Mouse (Mus musculus): ENCODE measurements around the gene Ube2v1. TPM values are rescaled to one million over a fixed set of nuclear protein-coding genes. Genes with fewer than 3 reads are reported as not detected.

Gene Ube2v1
- total and polyA plus RNA-seq, 2 experiments from 2014 or later, result 94.6 to 152 TPM

- TF ChIP-seq CTCF (IDR thresholded peaks at IDR 0.05; ENCODE audit: low read depth), result no peak
- no peak overlapping the region for H3K4me2 ChIP-seq (ENCODE audit: low read depth, low read length)
- no peak for DNase-seq (ENCODE audit: low spot score)
- no peak overlapping the region for H3K4me3 ChIP-seq (ENCODE audit: low read depth, low read length)
- H3K36me3 ChIP-seq (replicated peaks; ENCODE audit: control insufficient read depth, insufficient read depth, low read length), result no peaks in the 10 kb centered on the region
- H3K27ac ChIP-seq (ENCODE audit: low read depth), result no peak overlapping the region
- H3K4me1 ChIP-seq (ENCODE audit: control insufficient read depth, insufficient read depth), result peaks cover 6% of the 10 kb centered on the region; the same call in 1 of the 2 replicates
- H3K9ac ChIP-seq (replicated peaks; ENCODE audit: low read depth, low read length), result no peak overlapping the region
- 50% methylated on average over 5 of the region's 5 CpGs for WGBS
- H3K27me3 ChIP-seq (ENCODE audit: control insufficient read depth, insufficient read depth, low read length), result no peaks in the 10 kb centered on the region
- H3K9me3 ChIP-seq (replicated peaks; ENCODE audit: control insufficient read depth, low read length), result no peaks in the 10 kb centered on the region
- ATAC-seq (ENCODE audit: insufficient read depth, low read depth), result no peak
Measured at GRCm38 (mm10) chr2:167578521-167578920, 53.4 kb downstream of the Ube2v1 start.

- no peaks in the 10 kb centered on the region for H3K27me3 ChIP-seq (ENCODE audit: control insufficient read depth, insufficient read depth, low read length)
- TF ChIP-seq CTCF (IDR thresholded peaks at IDR 0.05; ENCODE audit: low read depth) (no peak), EP300 (IDR thresholded peaks at IDR 0.05; ENCODE audit: low read depth) (no peak)
- DNase-seq (ENCODE audit: low spot score) (no peak), ATAC-seq (ENCODE audit: insufficient read depth, low read depth) (no peak)
- H3K4me2 ChIP-seq (ENCODE audit: low read depth, low read length), result no peak overlapping the region
- H3K36me3 ChIP-seq (replicated peaks; ENCODE audit: control insufficient read depth, insufficient read depth, low read length), result no peaks in the 10 kb centered on the region
- no peaks in the 10 kb centered on the region for H3K9me3 ChIP-seq (replicated peaks; ENCODE audit: control insufficient read depth, low read length)
- H3K4me1 ChIP-seq (ENCODE audit: control insufficient read depth, insufficient read depth), result no peaks in the 10 kb centered on the region
- no peak overlapping the region for H3K27ac ChIP-seq (ENCODE audit: low read depth)
- no peak overlapping the region for H3K9ac ChIP-seq (replicated peaks; ENCODE audit: low read depth, low read length)
- WGBS, result 66% methylated on average over 9 of the region's 9 CpGs
- H3K4me3 ChIP-seq (ENCODE audit: low read depth, low read length), result no peak overlapping the region
Measured at GRCm38 (mm10) chr2:167577186-167577785, 54.6 kb downstream of the Ube2v1 start.

- ATAC-seq (ENCODE audit: insufficient read depth, low read depth), result no peak
- Histone ChIP-seq H3K27ac (ENCODE audit: low read depth) (no peak overlapping the region), H3K4me1 (ENCODE audit: control insufficient read depth, insufficient read depth) (no peaks in the 10 kb centered on the region), H3K27me3 (ENCODE audit: control insufficient read depth, insufficient read depth, low read length) (no peaks in the 10 kb centered on the region), H3K4me2 (ENCODE audit: low read depth, low read length) (no peak overlapping the region), H3K9ac (replicated peaks; ENCODE audit: low read depth, low read length) (no peak overlapping the region), H3K4me3 (ENCODE audit: low read depth, low read length) (no peak overlapping the region), H3K36me3 (replicated peaks; ENCODE audit: control insufficient read depth, insufficient read depth, low read length) (no peaks in the 10 kb centered on the region), H3K9me3 (replicated peaks; ENCODE audit: control insufficient read depth, low read length) (no peaks in the 10 kb centered on the region)
- no peak for DNase-seq (ENCODE audit: low spot score)
- WGBS, result 78% methylated on average over 8 of the region's 8 CpGs
- no peak for TF ChIP-seq EP300 (IDR thresholded peaks at IDR 0.05; ENCODE audit: low read depth)
- no peak for TF ChIP-seq CTCF (IDR thresholded peaks at IDR 0.05; ENCODE audit: low read depth)
Measured at GRCm38 (mm10) chr2:167576121-167576620, 55.7 kb downstream of the Ube2v1 start.

- no peak for ATAC-seq (ENCODE audit: insufficient read depth, low read depth)
- no peaks in the 10 kb centered on the region for H3K36me3 ChIP-seq (replicated peaks; ENCODE audit: control insufficient read depth, insufficient read depth, low read length)
- TF ChIP-seq CTCF (IDR thresholded peaks at IDR 0.05; ENCODE audit: low read depth) (no peak), EP300 (IDR thresholded peaks at IDR 0.05; ENCODE audit: low read depth) (no peak)
- no peaks in the 10 kb centered on the region for H3K4me1 ChIP-seq (ENCODE audit: control insufficient read depth, insufficient read depth)
- H3K9me3 ChIP-seq (replicated peaks; ENCODE audit: control insufficient read depth, low read length), result no peaks in the 10 kb centered on the region
- no peak overlapping the region for H3K4me3 ChIP-seq (ENCODE audit: low read depth, low read length)
- H3K27ac ChIP-seq (ENCODE audit: low read depth), result no peak overlapping the region
- DNase-seq (ENCODE audit: low spot score), result no peak
- no peak overlapping the region for H3K9ac ChIP-seq (replicated peaks; ENCODE audit: low read depth, low read length)
- H3K4me2 ChIP-seq (ENCODE audit: low read depth, low read length), result no peak overlapping the region
- 94% methylated on average over 7 of the region's 7 CpGs for WGBS
- H3K27me3 ChIP-seq (ENCODE audit: control insufficient read depth, insufficient read depth, low read length), result no peaks in the 10 kb centered on the region
Measured at GRCm38 (mm10) chr2:167575581-167575980, 56.3 kb downstream of the Ube2v1 start.

- H3K36me3 ChIP-seq (replicated peaks; ENCODE audit: control insufficient read depth, insufficient read depth, low read length), result no peaks in the 10 kb centered on the region
- WGBS, result 54% methylated on average over 9 of the region's 9 CpGs
- DNase-seq (ENCODE audit: low spot score) (no peak), ATAC-seq (ENCODE audit: insufficient read depth, low read depth) (peak; percentile 24; the same call in 1 of the 2 replicates)
- H3K4me2 ChIP-seq (ENCODE audit: low read depth, low read length), result no peak overlapping the region
- TF ChIP-seq CTCF (IDR thresholded peaks at IDR 0.05; ENCODE audit: low read depth) (no peak), EP300 (IDR thresholded peaks at IDR 0.05; ENCODE audit: low read depth) (no peak)
- H3K27me3 ChIP-seq (ENCODE audit: control insufficient read depth, insufficient read depth, low read length), result no peaks in the 10 kb centered on the region
- H3K4me1 ChIP-seq (ENCODE audit: control insufficient read depth, insufficient read depth), result peaks cover 5% of the 10 kb centered on the region; the same call in 1 of the 2 replicates
- no peak overlapping the region for H3K4me3 ChIP-seq (ENCODE audit: low read depth, low read length)
- H3K9ac ChIP-seq (replicated peaks; ENCODE audit: low read depth, low read length), result no peak overlapping the region
- no peak overlapping the region for H3K27ac ChIP-seq (ENCODE audit: low read depth)
- no peaks in the 10 kb centered on the region for H3K9me3 ChIP-seq (replicated peaks; ENCODE audit: control insufficient read depth, low read length)
Measured at GRCm38 (mm10) chr2:167574814-167575213, 57.1 kb downstream of the Ube2v1 start.
